19 mouse cellular contexts compared by ENCODE assay signal in genomic region chr9:78790155-78790554, GRCm38 (mm10).
A peak's percentile ranks its signal among the peaks of the same experiment; 100 is the strongest.
DNase-seq lines count a peak whose midpoint lies in the region; ATAC-seq and TF ChIP-seq lines count a peak whose summit lies in the region.
"Had no signal": no experiment of that assay in that cellular context is flagged by ENCODE, and none has a peak within 500 bp of the region (broad histone marks: within the 10 kb centered on the region; RNA-seq: fewer than 3 reads in every experiment).

No protein-coding gene starts in this region.

- H3K36me3 ChIP-seq in midbrain, embryonic 11.5 days (ENCODE audit: control insufficient read depth, insufficient read depth, low read length) = no peaks in the 10 kb centered on the region
- no peaks in the 10 kb centered on the region for H3K36me3 ChIP-seq in midbrain, postnatal 0 days (ENCODE audit: insufficient read depth, low read length)
- no peaks in the 10 kb centered on the region for H3K36me3 ChIP-seq in midbrain, embryonic 12.5 days
- H3K36me3 ChIP-seq in midbrain, embryonic 16.5 days (ENCODE audit: control insufficient read depth, insufficient read depth, low read length) = no peaks in the 10 kb centered on the region
- H3K36me3 ChIP-seq: G1E had no signal

- TF ChIP-seq CTCF in midbrain, postnatal 0 days (IDR thresholded peaks at IDR 0.05) = no peak

- H3K4me3 ChIP-seq in midbrain, embryonic 11.5 days (ENCODE audit: low read depth, low read length) = no peak overlapping the region
- H3K4me3 ChIP-seq in midbrain, postnatal 0 days (ENCODE audit: low read depth, low read length) = no peak overlapping the region
- no peak overlapping the region for H3K4me3 ChIP-seq in midbrain, embryonic 12.5 days
- H3K4me3 ChIP-seq in midbrain, embryonic 16.5 days (ENCODE audit: low read depth, low read length) = no peak overlapping the region

- WGBS in midbrain, embryonic 11.5 days = 83% methylated on average over 2 of the region's 2 CpGs
- 84% methylated on average over 2 of the region's 2 CpGs for WGBS in midbrain, postnatal 0 days
- 88% methylated on average over 2 of the region's 2 CpGs for WGBS in midbrain, embryonic 12.5 days
- 82% methylated on average over 2 of the region's 2 CpGs for WGBS in midbrain, embryonic 16.5 days

- no peak for DNase-seq in midbrain, embryonic 11.5 days (ENCODE audit: low spot score, missing footprints)
- DNase-seq in midbrain, postnatal 0 days (ENCODE audit: low spot score) = no peak
- DNase-seq: adrenal gland, adult 2 months; adrenal gland, adult 8-10 months; adrenal gland, postnatal 10 days; adrenal gland, postnatal 14 days; adrenal gland, postnatal 25 days; adrenal gland, postnatal 36 days; B cell, adult 2 months; cerebellum, adult 11 months; cerebellum, adult 11-12 months; cerebellum, adult 18-20 months had no signal

- H3K9me3 ChIP-seq in midbrain, embryonic 11.5 days (ENCODE audit: control insufficient read depth, low read length) = no peaks in the 10 kb centered on the region
- H3K9me3 ChIP-seq in midbrain, postnatal 0 days (ENCODE audit: low read length) = no peaks in the 10 kb centered on the region
- H3K9me3 ChIP-seq in midbrain, embryonic 12.5 days = no peaks in the 10 kb centered on the region
- no peaks in the 10 kb centered on the region for H3K9me3 ChIP-seq in midbrain, embryonic 16.5 days (replicated peaks; ENCODE audit: control insufficient read depth, low read length, poor library complexity, severe bottlenecking)
- H3K9me3 ChIP-seq: G1E had no signal

- H3K4me2 ChIP-seq in midbrain, embryonic 11.5 days = no peak overlapping the region
- H3K4me2 ChIP-seq in midbrain, postnatal 0 days (ENCODE audit: low read depth, low read length, poor library complexity, severe bottlenecking) = no peak overlapping the region
- H3K4me2 ChIP-seq in midbrain, embryonic 12.5 days (replicated peaks) = no peak overlapping the region
- H3K4me2 ChIP-seq in midbrain, embryonic 16.5 days (ENCODE audit: low read length) = no peak overlapping the region

- H3K9ac ChIP-seq in midbrain, embryonic 11.5 days (ENCODE audit: low read length) = no peak overlapping the region
- no peak overlapping the region for H3K9ac ChIP-seq in midbrain, postnatal 0 days (replicated peaks; ENCODE audit: low read length, poor library complexity, severe bottlenecking)
- no peak overlapping the region for H3K9ac ChIP-seq in midbrain, embryonic 12.5 days (replicated peaks)
- no peak overlapping the region for H3K9ac ChIP-seq in midbrain, embryonic 16.5 days (ENCODE audit: low read depth, low read length)

- no peak overlapping the region for H3K27ac ChIP-seq in midbrain, embryonic 11.5 days (ENCODE audit: low read depth, low read length)
- H3K27ac ChIP-seq in midbrain, postnatal 0 days (ENCODE audit: low read depth, low read length) = no peak overlapping the region
- H3K27ac ChIP-seq in midbrain, embryonic 12.5 days (replicated peaks) = no peak overlapping the region
- H3K27ac ChIP-seq in midbrain, embryonic 16.5 days (ENCODE audit: low read length) = no peak overlapping the region

- no peaks in the 10 kb centered on the region for H3K27me3 ChIP-seq in midbrain, embryonic 11.5 days (ENCODE audit: control insufficient read depth, insufficient read depth, low read length)
- no peaks in the 10 kb centered on the region for H3K27me3 ChIP-seq in midbrain, postnatal 0 days (ENCODE audit: insufficient read depth, low read length)
- H3K27me3 ChIP-seq in midbrain, embryonic 12.5 days = no peaks in the 10 kb centered on the region
- no peaks in the 10 kb centered on the region; the same call in 1 of the 2 replicates for H3K27me3 ChIP-seq in midbrain, embryonic 16.5 days (ENCODE audit: control insufficient read depth, insufficient read depth, low read depth, low read length)
- H3K27me3 ChIP-seq: CH12.LX, Patski had no signal

- 0 out of 2 replicates have a peak, but pooled peaks have one; percentile 51 for ATAC-seq in midbrain, embryonic 11.5 days (ENCODE audit: low FRiP score)
- no peak for ATAC-seq in midbrain, postnatal 0 days (ENCODE audit: low FRiP score)
- ATAC-seq in midbrain, embryonic 12.5 days (ENCODE audit: low FRiP score, low read depth) = peak; percentile 55; the same call in 1 of the 2 replicates
- ATAC-seq in midbrain, embryonic 16.5 days = no peak
- ATAC-seq: activated CD4-positive, CD25-positive, alpha-beta regulatory T cell, adult 4 months; CD4-positive, CD25-positive, alpha-beta regulatory T cell, adult 4 months; Patski had no signal

- H3K4me1 ChIP-seq in midbrain, embryonic 11.5 days (ENCODE audit: control insufficient read depth, insufficient read depth, low read length) = no peaks in the 10 kb centered on the region
- no peaks in the 10 kb centered on the region for H3K4me1 ChIP-seq in midbrain, postnatal 0 days (ENCODE audit: insufficient read depth, low read length)
- H3K4me1 ChIP-seq in midbrain, embryonic 12.5 days = no peaks in the 10 kb centered on the region
- H3K4me1 ChIP-seq in midbrain, embryonic 16.5 days (ENCODE audit: control insufficient read depth, insufficient read depth, low read length) = no peaks in the 10 kb centered on the region

Comparison
In these comparisons a context has a peak if more than half of its experiments do, and no peak if none do; other contexts are left out.
1. ATAC-seq: peak in midbrain, embryonic 11.5 days (single experiment) and midbrain, embryonic 12.5 days (single experiment); none in midbrain, postnatal 0 days (single experiment) and midbrain, embryonic 16.5 days (single experiment).